Mouse (Mus musculus) left cerebral cortex, postnatal 10 days (tissue): ENCODE measurements around the gene Ms4a2. TPM values are rescaled to one million over a fixed set of nuclear protein-coding genes. Genes with fewer than 3 reads are reported as not detected.

ENCODE experiments used
- DNase-seq, 2 experiments: peaks; one replicate each; pipeline ENCODE4 v3.0.0; 2021 to 2022; ENCODE audit warnings: low spot score in 2 of 2, mixed read lengths in 1 of 2; ENCODE audit errors: extremely low spot score in 1 of 2
- intact Hi-C: fragments of 180-260 bp; cut with DNase I; formaldehyde crosslinking; loops from one replicate; pipeline ENCODE4 v1.15.1; 2025
- total RNA-seq, 2 experiments: library from RNA; stranded (reverse); gene quantifications; 2 replicates each; pipeline ENCODE4 v1.2.3; 2021

Gene Ms4a2
- total RNA-seq, 2 experiments from 2014 or later = not detected

DNA sequence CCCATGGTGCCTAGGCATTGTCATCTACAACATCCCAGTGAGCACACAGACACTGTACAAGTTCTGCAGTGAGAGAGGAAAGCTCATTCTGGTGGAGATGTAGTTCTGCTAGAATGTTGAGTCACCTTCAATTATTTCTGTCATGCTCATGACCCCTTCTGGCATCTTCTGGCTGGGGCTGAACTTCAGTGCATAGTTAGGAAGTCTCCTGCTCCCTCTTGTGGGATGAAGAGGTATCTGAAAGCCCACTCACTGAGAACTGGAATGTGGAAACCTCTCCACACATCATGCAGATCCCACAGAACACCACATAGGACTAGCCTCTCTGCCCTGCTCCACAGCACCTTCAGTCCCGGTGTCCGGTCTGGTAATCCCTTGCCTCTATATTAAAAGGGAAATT, 21.5 kb downstream of the Ms4a2 start:
- DNase-seq = peak; percentile 15 to 16
- intact Hi-C loops = loop anchor here (5.0 kb wide), 1 partner anchor 250 kb away; no protein-coding TSS in a partner anchor

DNA sequence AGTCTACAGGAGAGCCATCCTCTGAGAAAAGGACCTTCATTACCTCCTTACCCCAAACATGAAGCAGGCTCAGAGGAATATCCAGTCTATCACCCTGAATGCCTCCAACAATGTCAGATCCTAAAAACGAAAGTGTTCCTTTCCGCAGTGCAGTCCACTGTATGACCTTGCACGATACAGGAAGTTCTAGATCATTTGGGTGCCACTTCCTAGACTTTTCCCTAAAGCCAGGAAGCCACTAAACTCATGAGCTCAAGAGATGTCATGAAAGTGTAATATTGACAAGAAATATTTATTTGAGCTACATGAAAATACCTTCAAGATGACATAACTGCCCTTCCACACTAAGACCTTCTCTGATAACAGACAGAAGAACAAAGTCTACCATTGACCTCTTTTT, 22.2 kb downstream of the Ms4a2 start:
- intact Hi-C loops = loop anchor here (5.0 kb wide), 1 partner anchor 249 kb away; no protein-coding TSS in a partner anchor
- DNase-seq = no peak

DNA sequence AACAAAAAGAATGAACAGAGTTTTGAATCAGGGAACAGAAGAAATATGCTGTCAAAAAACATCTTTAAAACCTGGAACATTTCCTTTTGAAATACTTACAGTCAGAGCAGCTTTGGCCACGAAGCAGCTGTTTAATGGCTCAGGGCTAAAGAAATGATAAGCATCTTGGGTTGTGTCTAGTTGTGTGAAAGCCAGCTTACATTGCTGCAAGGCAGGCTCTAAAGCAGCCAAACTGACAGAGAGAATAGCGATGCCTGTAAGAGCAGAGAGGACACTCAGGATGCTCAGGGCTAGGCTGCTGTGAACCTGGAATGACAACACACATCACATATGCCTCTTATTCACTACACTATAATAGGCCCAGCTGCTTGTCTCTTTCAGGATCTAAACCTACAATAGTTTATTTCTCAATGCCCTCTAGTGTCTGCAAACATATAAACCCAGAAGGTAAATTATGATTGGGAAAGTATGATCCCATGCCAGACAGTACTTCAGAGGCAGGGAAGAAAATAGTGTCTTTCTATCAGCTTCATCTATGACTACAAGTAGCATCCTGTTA, 33.5 kb downstream of the Ms4a2 start:
- DNase-seq = no peak
- intact Hi-C loops = no loop called here

DNA sequence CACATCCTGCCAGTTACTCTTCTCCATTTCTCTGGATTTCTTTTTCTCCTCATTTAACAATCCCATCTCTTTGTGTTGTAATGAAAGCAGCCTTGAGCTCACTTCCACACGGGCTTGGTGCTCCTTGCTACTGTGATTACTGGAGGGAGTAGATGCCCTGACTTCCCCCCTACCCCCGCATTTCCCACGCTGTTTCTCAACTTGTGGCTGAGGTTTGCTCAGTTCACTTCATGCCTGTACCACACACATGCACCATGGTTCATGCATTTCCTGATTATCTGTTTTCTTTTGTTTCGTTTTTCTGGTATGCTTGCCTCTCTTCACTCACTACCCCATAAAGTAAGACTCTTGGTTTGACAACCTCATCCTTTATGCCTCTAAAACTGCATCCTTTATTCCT, 34.3 kb downstream of the Ms4a2 start:
- intact Hi-C loops = no loop called here
- DNase-seq = no peak

GRCm38 (mm10) chr19:11574965-11575364, 48.6 kb downstream of the Ms4a2 start:
- intact Hi-C loops = no loop called here
- no peak for DNase-seq

Other genes with a start within 250 kb of the Ms4a2 start
- 1 to 10 TPM in 1 of 2 experiments, under 1 TPM in 1; 0.59 to 1.3 TPM for gene Ms4a4a, start 248.2 kb downstream of the Ms4a2 start, total RNA-seq
- not detected for gene Ms4a4c, start 218.9 kb downstream of the Ms4a2 start, total RNA-seq
- gene Ms4a4b, start 180.2 kb downstream of the Ms4a2 start, total RNA-seq = not detected
- gene Ms4a6c, start 154.4 kb downstream of the Ms4a2 start, total RNA-seq = 1 to 10 TPM; 1.6 to 2.0 TPM
- 1 to 10 TPM; 1.0 to 1.1 TPM for gene Gm8369, start 137.8 kb downstream of the Ms4a2 start, total RNA-seq
- gene Ms4a6b, start 107.2 kb downstream of the Ms4a2 start, total RNA-seq = 1 to 10 TPM; 2.0 to 3.9 TPM
- not detected for gene Ms4a4d, start 86.9 kb downstream of the Ms4a2 start, total RNA-seq
- gene Ms4a6d, start 18.9 kb downstream of the Ms4a2 start, total RNA-seq = 1 to 10 TPM in 1 of 2 experiments, under 1 TPM in 1; 0.91 to 1.6 TPM
- not detected for gene Ms4a3, start 17.1 kb upstream of the Ms4a2 start, total RNA-seq
- gene Oosp2, start 36.8 kb upstream of the Ms4a2 start, total RNA-seq = not detected
- gene Oosp1, start 67.4 kb upstream of the Ms4a2 start, total RNA-seq = under 1 TPM in 1 of 2 experiments, not detected in 1; 0.43 TPM
- not detected for gene Oosp3, start 73.3 kb upstream of the Ms4a2 start, total RNA-seq
- not detected for gene Gif, start 123.8 kb upstream of the Ms4a2 start, total RNA-seq
- gene Mrpl16, start 146.7 kb upstream of the Ms4a2 start, total RNA-seq = 10 to 100 TPM; 48.3 to 50.1 TPM
- 10 to 100 TPM; 17.7 to 17.8 TPM for gene Stx3, start 195.7 kb upstream of the Ms4a2 start, total RNA-seq
- gene Olfr1417, start 215.5 kb upstream of the Ms4a2 start, total RNA-seq = not detected
- gene Olfr1418, start 237.3 kb upstream of the Ms4a2 start, total RNA-seq = not detected